Mouse (Mus musculus): ENCODE data around the gene Padi2. TPM values are rescaled to one million over a fixed set of nuclear protein-coding genes. Genes with fewer than 3 reads are reported as not detected.
A peak's percentile ranks its signal among the peaks of the same experiment; 100 is the strongest.

Gene Padi2
- polyA plus RNA-seq, 1 experiment: 25.2 TPM

DNA sequence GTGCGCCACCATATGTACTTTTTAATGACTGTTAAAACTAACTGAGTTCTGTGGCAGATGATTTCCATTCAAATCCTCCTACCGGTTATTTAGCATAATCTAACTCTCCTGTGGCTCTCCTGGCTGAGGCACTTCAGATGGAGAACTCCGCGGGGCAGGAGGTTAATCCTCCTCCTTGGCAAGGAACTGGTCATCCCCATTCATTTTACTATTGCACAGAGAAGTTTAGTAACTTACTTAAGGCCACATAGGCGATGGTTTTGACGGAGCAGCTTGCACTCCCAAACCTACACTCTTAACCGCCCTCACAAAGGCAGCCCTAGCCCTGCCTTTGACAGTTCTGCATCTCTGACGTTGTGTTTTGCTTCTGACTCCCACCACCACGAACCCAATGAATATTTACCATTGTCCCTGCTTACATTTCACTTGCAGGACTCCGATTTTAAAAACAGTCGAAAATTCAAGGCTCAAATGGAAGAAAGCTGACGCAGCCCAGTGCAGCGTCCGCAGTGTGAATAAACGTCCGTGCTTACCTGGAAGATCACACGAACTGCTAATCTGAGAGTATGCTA lies 51.1 kb downstream of the Padi2 start:
- no peak for TF ChIP-seq CTCF (IDR thresholded peaks at IDR 0.05; ENCODE audit: borderline replicate concordance, insufficient read depth, low read depth, low read length)
- no peak for TF ChIP-seq POLR2A (IDR thresholded peaks at IDR 0.05; ENCODE audit: borderline replicate concordance, insufficient read depth, low read length)
- Histone ChIP-seq H3K27me3 (ENCODE audit: control insufficient read depth, insufficient read depth, low read length) (no peaks in the 10 kb centered on the region), H3K4me3 (replicated peaks; ENCODE audit: insufficient read depth, low read depth, low read length) (peak overlapping the region; percentile 69), H3K4me1 (ENCODE audit: control insufficient read depth, insufficient read depth, low read length) (peaks cover 2% of the 10 kb centered on the region; the same call in 1 of the 2 replicates), H3K27ac (ENCODE audit: insufficient read depth, low read length) (no peak overlapping the region)
- 13% methylated on average over 17 of the region's 17 CpGs for WGBS
- DNase-seq: no peak

DNA sequence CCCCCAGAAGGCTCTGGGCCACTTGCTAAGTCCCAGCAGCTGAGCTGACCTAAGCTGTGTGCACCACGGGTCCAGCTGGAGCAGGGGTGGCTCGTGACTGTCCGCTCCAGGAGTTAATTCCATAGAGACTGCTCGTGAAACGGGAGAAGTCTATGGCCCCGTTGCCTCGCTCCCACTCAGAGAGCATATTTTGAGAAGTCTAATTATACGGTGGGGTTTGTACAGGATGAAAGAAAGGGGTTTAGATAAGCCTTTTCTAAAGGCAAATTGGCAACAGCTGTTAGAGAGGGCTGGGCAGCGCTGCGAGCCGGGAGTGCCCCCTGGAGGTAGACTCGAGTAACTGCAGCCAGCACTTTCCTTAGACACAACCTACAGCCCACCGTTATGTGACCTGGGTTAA lies 51.6 kb downstream of the Padi2 start:
- H3K4me1 ChIP-seq (ENCODE audit: control insufficient read depth, insufficient read depth, low read length): peaks cover 7% of the 10 kb centered on the region
- peak overlapping the region; percentile 69 for H3K4me3 ChIP-seq (replicated peaks; ENCODE audit: insufficient read depth, low read depth, low read length)
- DNase-seq: peak; percentile 71 to 82
- WGBS: under 1% methylated on average over 13 of the region's 13 CpGs
- TF ChIP-seq POLR2A (IDR thresholded peaks at IDR 0.05; ENCODE audit: borderline replicate concordance, insufficient read depth, low read length) (no peak), CTCF (IDR thresholded peaks at IDR 0.05; ENCODE audit: borderline replicate concordance, insufficient read depth, low read depth, low read length) (peak; percentile 93)
- no peak overlapping the region for H3K27ac ChIP-seq (ENCODE audit: insufficient read depth, low read length)
- no peaks in the 10 kb centered on the region for H3K27me3 ChIP-seq (ENCODE audit: control insufficient read depth, insufficient read depth, low read length)

DNA sequence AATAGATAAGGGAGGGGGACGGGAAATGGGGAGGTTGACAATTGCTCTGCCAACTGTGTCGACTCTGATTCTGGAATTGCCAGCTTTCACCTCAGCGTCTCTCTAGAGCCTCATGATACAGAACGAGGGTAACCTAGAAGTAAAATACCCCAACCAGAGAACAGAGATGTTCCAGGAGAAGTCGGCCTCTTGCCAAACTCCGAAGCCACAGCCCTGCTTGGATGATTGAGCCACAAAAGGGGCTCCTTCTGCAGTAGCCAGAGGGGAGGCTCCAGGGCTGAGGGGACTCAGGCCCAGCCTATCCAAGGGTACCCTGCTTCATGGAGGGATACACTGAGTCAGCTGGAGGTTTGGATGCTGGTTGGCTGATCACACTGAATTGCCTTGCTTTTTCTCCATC lies 52.2 kb downstream of the Padi2 start:
- no peak for TF ChIP-seq POLR2A (IDR thresholded peaks at IDR 0.05; ENCODE audit: borderline replicate concordance, insufficient read depth, low read length)
- TF ChIP-seq CTCF (IDR thresholded peaks at IDR 0.05; ENCODE audit: borderline replicate concordance, insufficient read depth, low read depth, low read length): no peak
- no peak overlapping the region for H3K27ac ChIP-seq (ENCODE audit: insufficient read depth, low read length)
- WGBS: 43% methylated on average over 6 of the region's 6 CpGs
- no peaks in the 10 kb centered on the region for H3K27me3 ChIP-seq (ENCODE audit: control insufficient read depth, insufficient read depth, low read length)
- H3K4me1 ChIP-seq (ENCODE audit: control insufficient read depth, insufficient read depth, low read length): peaks cover 11% of the 10 kb centered on the region
- H3K4me3 ChIP-seq (replicated peaks; ENCODE audit: insufficient read depth, low read depth, low read length): no peak overlapping the region
- DNase-seq: no peak

DNA sequence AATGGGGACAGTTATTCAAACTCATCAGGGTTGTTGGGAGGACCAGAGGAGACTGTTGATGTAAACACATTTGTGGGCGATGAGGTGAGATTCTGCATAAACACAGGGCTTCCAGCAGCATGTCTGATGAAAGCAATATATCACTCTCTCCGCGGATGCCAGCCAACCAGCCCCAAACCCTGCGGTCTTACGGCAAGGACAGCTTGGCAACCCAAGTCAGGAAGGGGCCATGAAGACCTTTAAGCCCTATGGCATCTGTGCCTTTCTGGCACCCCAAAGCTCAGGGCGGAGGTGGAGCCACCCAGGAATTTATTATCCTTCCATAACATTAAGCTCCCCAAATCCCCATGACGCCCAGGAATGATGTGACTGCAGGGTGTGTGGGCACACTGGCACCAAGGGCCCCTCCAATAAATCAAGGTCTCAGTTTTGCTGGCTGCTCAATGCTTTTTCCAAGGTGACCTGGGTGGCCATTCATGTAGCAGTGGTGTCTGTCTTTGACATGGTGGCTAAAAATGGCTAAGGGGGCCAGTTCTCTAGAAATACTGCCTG lies 53.1 kb downstream of the Padi2 start:
- H3K27ac ChIP-seq (ENCODE audit: insufficient read depth, low read length): no peak overlapping the region
- H3K4me3 ChIP-seq (replicated peaks; ENCODE audit: insufficient read depth, low read depth, low read length): no peak overlapping the region
- DNase-seq: no peak
- 87% methylated on average over 7 of the region's 7 CpGs for WGBS
- H3K4me1 ChIP-seq (ENCODE audit: control insufficient read depth, insufficient read depth, low read length): peaks cover 14% of the 10 kb centered on the region
- no peaks in the 10 kb centered on the region for H3K27me3 ChIP-seq (ENCODE audit: control insufficient read depth, insufficient read depth, low read length)
- TF ChIP-seq CTCF (IDR thresholded peaks at IDR 0.05; ENCODE audit: borderline replicate concordance, insufficient read depth, low read depth, low read length) (no peak), POLR2A (IDR thresholded peaks at IDR 0.05; ENCODE audit: borderline replicate concordance, insufficient read depth, low read length) (no peak)

DNA sequence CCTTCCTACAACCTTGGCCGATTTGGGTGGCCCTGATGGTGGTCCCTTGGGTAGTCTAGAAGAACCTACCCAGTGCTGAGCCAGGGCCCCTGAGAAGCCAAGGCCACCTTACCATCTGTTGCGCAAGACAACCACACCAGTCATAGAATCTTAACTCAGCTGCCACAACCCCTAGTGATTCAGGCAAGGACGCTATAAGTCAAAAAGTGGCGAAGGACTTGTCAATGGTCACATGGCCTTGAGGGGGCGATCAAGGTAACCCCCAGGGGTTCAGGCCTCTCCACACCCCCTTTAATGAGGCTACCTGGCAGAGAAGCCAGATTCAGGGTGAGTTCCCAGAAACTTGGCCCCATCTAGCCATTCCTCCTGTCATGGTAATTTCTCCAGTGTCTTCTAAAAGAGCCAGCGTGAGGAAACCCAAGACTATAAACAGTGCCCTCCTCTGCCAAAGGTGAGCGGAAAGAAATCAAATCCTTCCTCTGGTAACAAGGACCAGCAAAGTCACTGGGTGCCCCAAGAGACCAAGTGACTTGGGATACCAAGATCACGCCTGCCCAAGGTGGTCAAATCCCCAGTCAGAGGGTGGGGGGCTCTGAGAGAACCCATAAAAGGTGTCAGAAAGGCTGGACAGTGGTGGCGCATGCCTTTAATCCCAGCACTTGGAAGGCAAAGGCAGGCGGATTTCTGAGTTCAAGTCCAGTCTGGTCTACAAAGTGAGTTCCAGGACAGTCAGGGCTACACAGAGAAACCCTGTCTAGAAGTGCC lies 53.8 kb downstream of the Padi2 start:
- no peak overlapping the region for H3K4me3 ChIP-seq (replicated peaks; ENCODE audit: insufficient read depth, low read depth, low read length)
- 86% methylated on average over 10 of the region's 10 CpGs for WGBS
- no peak overlapping the region; the same call in 1 of the 2 replicates for H3K27ac ChIP-seq (ENCODE audit: insufficient read depth, low read length)
- TF ChIP-seq POLR2A (IDR thresholded peaks at IDR 0.05; ENCODE audit: borderline replicate concordance, insufficient read depth, low read length) (no peak), CTCF (IDR thresholded peaks at IDR 0.05; ENCODE audit: borderline replicate concordance, insufficient read depth, low read depth, low read length) (no peak)
- no peak for DNase-seq
- no peaks in the 10 kb centered on the region for H3K27me3 ChIP-seq (ENCODE audit: control insufficient read depth, insufficient read depth, low read length)
- peaks cover 14% of the 10 kb centered on the region for H3K4me1 ChIP-seq (ENCODE audit: control insufficient read depth, insufficient read depth, low read length)

DNA sequence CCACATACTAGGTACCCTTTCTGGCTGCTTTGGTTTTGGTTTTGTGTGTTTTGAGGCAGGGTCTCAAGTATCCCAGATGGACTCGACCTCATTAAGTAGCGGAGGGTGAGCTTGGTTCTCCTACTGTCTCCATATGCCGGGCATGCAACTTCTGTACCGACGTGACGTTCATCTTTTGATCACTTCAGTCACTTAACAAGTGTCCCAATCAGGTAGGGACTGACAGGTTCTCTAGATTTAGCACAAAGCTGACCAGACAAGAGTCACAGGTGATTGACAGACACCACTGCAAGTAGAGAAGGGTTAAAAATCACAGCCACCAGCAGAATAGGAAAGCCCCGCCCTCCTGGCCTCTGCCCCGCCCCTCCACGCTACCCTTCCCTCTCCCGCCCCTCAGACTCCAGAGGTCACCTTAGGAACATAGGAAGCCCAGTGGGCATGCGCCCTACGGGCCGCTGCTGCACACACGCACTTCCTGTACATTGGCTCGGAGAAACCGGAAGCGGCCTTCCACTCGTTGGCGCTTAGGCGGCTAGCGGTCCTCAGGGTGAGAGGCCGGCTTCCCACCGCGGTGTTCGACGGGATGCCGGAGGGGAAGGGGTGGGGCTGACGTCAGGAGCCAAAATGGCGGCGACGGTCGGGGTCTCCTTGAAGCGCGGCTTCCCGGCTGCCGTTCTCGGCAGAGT lies 54.8 kb downstream of the Padi2 start, which contains the start of gene Sdhb:
Sdhb (plus strand) TSS at position 423 of the 686 bp plus-strand sequence.
- DNase-seq: peak; percentile 96 to 99
- TF ChIP-seq CTCF (IDR thresholded peaks at IDR 0.05; ENCODE audit: borderline replicate concordance, insufficient read depth, low read depth, low read length) (no peak), POLR2A (IDR thresholded peaks at IDR 0.05; ENCODE audit: borderline replicate concordance, insufficient read depth, low read length) (peak; percentile 46; the same call in 1 of the 2 replicates)

DNA sequence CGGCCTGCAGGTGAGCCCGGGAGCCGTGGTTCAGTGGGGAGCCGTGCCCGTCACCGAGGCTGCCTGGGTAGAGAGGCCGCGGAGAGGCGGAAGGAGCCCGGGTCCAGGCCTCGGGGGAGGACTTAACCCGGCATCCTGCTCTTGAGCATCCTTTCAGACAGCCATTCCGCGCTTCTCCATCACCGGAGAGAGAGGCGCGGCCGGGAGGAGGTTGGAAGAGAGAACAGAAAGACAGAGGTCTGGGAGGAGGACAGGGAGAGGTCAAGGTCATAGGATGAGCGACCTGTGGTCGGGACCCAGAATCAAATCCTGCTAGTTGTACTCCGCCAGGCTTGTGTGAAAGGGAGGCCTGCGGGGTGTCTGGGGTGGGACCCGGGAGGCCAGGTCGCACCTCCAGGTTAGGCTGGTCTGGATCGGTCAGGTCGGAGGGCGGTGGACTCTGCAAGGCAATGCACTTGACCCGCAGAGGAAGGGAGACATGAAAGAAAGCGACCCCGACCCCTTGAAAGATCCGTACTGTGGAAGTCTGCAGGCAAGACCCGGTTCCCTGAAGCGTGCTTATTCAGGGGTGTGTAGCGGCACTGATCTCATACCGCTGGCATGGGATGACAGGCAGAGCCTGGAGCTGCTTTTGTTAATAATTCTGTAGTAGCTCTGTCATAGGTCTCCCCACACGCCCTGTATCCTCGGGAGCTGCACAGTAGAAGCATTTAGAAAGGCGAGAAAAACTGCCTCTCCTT lies 55.5 kb downstream of the Padi2 start:
- under 1% methylated on average over 38 of the region's 38 CpGs for WGBS
- Histone ChIP-seq H3K27me3 (ENCODE audit: control insufficient read depth, insufficient read depth, low read length) (no peaks in the 10 kb centered on the region), H3K4me3 (replicated peaks; ENCODE audit: insufficient read depth, low read depth, low read length) (peak overlapping the region; percentile 83), H3K27ac (ENCODE audit: insufficient read depth, low read length) (peak overlapping the region; percentile 94), H3K4me1 (ENCODE audit: control insufficient read depth, insufficient read depth, low read length) (peaks cover 14% of the 10 kb centered on the region)
- no peak for DNase-seq
- TF ChIP-seq POLR2A (IDR thresholded peaks at IDR 0.05; ENCODE audit: borderline replicate concordance, insufficient read depth, low read length) (no peak), CTCF (IDR thresholded peaks at IDR 0.05; ENCODE audit: borderline replicate concordance, insufficient read depth, low read depth, low read length) (no peak)

More for the DNA sequence above, 54.8 kb downstream of the Padi2 start, which contains the start of gene Sdhb:
- H3K27ac ChIP-seq (ENCODE audit: insufficient read depth, low read length): peak within 1 kb of the TSS; percentile 94
- WGBS: under 1% methylated on average over 37 of the region's 37 CpGs
- peak within 1 kb of the TSS; percentile 83 for H3K4me3 ChIP-seq (replicated peaks; ENCODE audit: insufficient read depth, low read depth, low read length)
- no peaks in the 10 kb centered on the region for H3K27me3 ChIP-seq (ENCODE audit: control insufficient read depth, insufficient read depth, low read length)
- peaks cover 14% of the 10 kb centered on the region for H3K4me1 ChIP-seq (ENCODE audit: control insufficient read depth, insufficient read depth, low read length)

Measured in cerebellum, adult 2 months (tissue).